Mouse (Mus musculus): ENCODE results near the gene Terf2. TPM values are rescaled to one million over a fixed set of nuclear protein-coding genes. Genes with fewer than 3 reads are reported as not detected.

The Terf2 gene
- total and polyA plus RNA-seq, 3 experiments: 15.0 to 36.7 TPM; not detected in 1

GRCm38 (mm10) chr8:107045478-107045877, 50.9 kb downstream of the Terf2 start:
- TF ChIP-seq MYC (IDR thresholded peaks at IDR 0.05; ENCODE audit: low read depth, low read length) (no peak), POLR2AphosphoS2 (IDR thresholded peaks at IDR 0.05; ENCODE audit: low read length) (peak; percentile 54; the same call in 1 of the 2 replicates)
- Histone ChIP-seq H3K27me3 (ENCODE audit: control insufficient read depth in 1 of 2, insufficient read depth in 2 of 2, low read length in 2 of 2) (no peaks in the 10 kb centered on the region), H3K9ac (ENCODE audit: control insufficient read depth, low read depth, low read length, poor library complexity, severe bottlenecking) (no peak overlapping the region), H3K27ac (ENCODE audit: control insufficient read depth, low read depth, low read length) (no peak overlapping the region), H3K36me3 (ENCODE audit: control insufficient read depth in 1 of 2, insufficient read depth in 2 of 2, low read length in 2 of 2) (peaks cover 14 to 22% of the 10 kb centered on the region in 2 experiments), H3K4me3 (ENCODE audit: control insufficient read depth in 1 of 2, insufficient read depth in 1 of 2, low read depth in 2 of 2, low read length in 2 of 2) (no peak overlapping the region), H3K9me3 (replicated peaks; ENCODE audit: insufficient read depth, low read length) (no peaks in the 10 kb centered on the region), H3K4me1 (ENCODE audit: control insufficient read depth in 1 of 2, insufficient read depth in 2 of 2, low read length in 2 of 2) (peaks cover 0 to 6% of the 10 kb centered on the region in 2 experiments; a peak in 2 of 4 replicates), H3K79me2 (ENCODE audit: control insufficient read depth, insufficient read depth, low read length, poor library complexity) (peaks cover 24% of the 10 kb centered on the region)
- no peak for DNase-seq (ENCODE audit: low read depth, low spot score)

- peaks cover 0 to 17% of the 10 kb centered on the region in 2 experiments; a peak in 2 of 4 replicates for H3K36me3 ChIP-seq (ENCODE audit: control insufficient read depth in 1 of 2, insufficient read depth in 2 of 2, low read length in 2 of 2)
- no peak for TF ChIP-seq MYC (IDR thresholded peaks at IDR 0.05; ENCODE audit: low read depth, low read length)
- no peak for TF ChIP-seq KAT2A (conservative IDR thresholded peaks at IDR 0.05; ENCODE audit: low read depth, low read length)
- no peak for TF ChIP-seq MAZ (IDR thresholded peaks at IDR 0.05; ENCODE audit: low read depth, low read length)
- TF ChIP-seq TAL1 (IDR thresholded peaks at IDR 0.05; ENCODE audit: low read length): no peak
- 0 out of 2 replicates have a peak, but pooled peaks have one; percentile 6 for TF ChIP-seq ETS1 (IDR thresholded peaks at IDR 0.05; ENCODE audit: low read depth, low read length)
- no peaks in the 10 kb centered on the region for H3K9me3 ChIP-seq (replicated peaks; ENCODE audit: insufficient read depth, low read length)
- 0 out of 2 replicates have a peak, but pooled peaks cover 1% of the 10 kb centered on the region for H3K79me2 ChIP-seq (ENCODE audit: control insufficient read depth, insufficient read depth, low read length, poor library complexity)
- H3K4me3 ChIP-seq (ENCODE audit: control insufficient read depth in 1 of 2, insufficient read depth in 1 of 2, low read depth in 2 of 2, low read length in 2 of 2): no peak overlapping the region
- no peaks in the 10 kb centered on the region for H3K4me1 ChIP-seq (ENCODE audit: control insufficient read depth in 1 of 2, insufficient read depth in 2 of 2, low read length in 2 of 2)
- H3K27me3 ChIP-seq (ENCODE audit: control insufficient read depth in 1 of 2, insufficient read depth in 2 of 2, low read length in 2 of 2): no peaks in the 10 kb centered on the region
- H3K9ac ChIP-seq (ENCODE audit: control insufficient read depth, low read depth, low read length, poor library complexity, severe bottlenecking): no peak overlapping the region
- no peak overlapping the region for H3K27ac ChIP-seq (ENCODE audit: control insufficient read depth, low read depth, low read length)
- peak; percentile 48 for DNase-seq (ENCODE audit: low read depth, low spot score)
Measured at GRCm38 (mm10) chr8:107040632-107041031, 55.7 kb downstream of the Terf2 start.

GRCm38 (mm10) chr8:107036626-107037025, 59.7 kb downstream of the Terf2 start:
- DNase-seq (ENCODE audit: low read depth, low spot score): no peak
- H3K4me1 ChIP-seq (ENCODE audit: control insufficient read depth in 1 of 2, insufficient read depth in 2 of 2, low read length in 2 of 2): peaks cover 0 to 11% of the 10 kb centered on the region in 2 experiments; a peak in 3 of 4 replicates
- no peak overlapping the region for H3K27ac ChIP-seq (ENCODE audit: control insufficient read depth, low read depth, low read length)
- H3K27me3 ChIP-seq (ENCODE audit: control insufficient read depth in 1 of 2, insufficient read depth in 2 of 2, low read length in 2 of 2): no peaks in the 10 kb centered on the region
- no peak overlapping the region for H3K9ac ChIP-seq (ENCODE audit: control insufficient read depth, low read depth, low read length, poor library complexity, severe bottlenecking)
- no peak overlapping the region for H3K4me3 ChIP-seq (ENCODE audit: control insufficient read depth in 1 of 2, insufficient read depth in 1 of 2, low read depth in 2 of 2, low read length in 2 of 2)
- H3K36me3 ChIP-seq (ENCODE audit: control insufficient read depth in 1 of 2, insufficient read depth in 2 of 2, low read length in 2 of 2): peaks cover 8 to 12% of the 10 kb centered on the region in 2 experiments
- peaks cover 9% of the 10 kb centered on the region for H3K79me2 ChIP-seq (ENCODE audit: control insufficient read depth, insufficient read depth, low read length, poor library complexity)
- H3K9me3 ChIP-seq (replicated peaks; ENCODE audit: insufficient read depth, low read length): no peaks in the 10 kb centered on the region
- TF ChIP-seq BHLHE40 (IDR thresholded peaks at IDR 0.05; ENCODE audit: borderline replicate concordance, low read depth, low read length) (no peak), ZNF384 (IDR thresholded peaks at IDR 0.05; ENCODE audit: low read depth, low read length) (no peak), POLR2AphosphoS2 (IDR thresholded peaks at IDR 0.05; ENCODE audit: low read length) (no peak)

- Histone ChIP-seq H3K79me2 (ENCODE audit: control insufficient read depth, insufficient read depth, low read length, poor library complexity) (peaks cover 14% of the 10 kb centered on the region), H3K36me3 (ENCODE audit: control insufficient read depth in 1 of 2, insufficient read depth in 2 of 2, low read length in 2 of 2) (peaks cover 3 to 13% of the 10 kb centered on the region in 2 experiments; a peak in 3 of 4 replicates), H3K27me3 (ENCODE audit: control insufficient read depth in 1 of 2, insufficient read depth in 2 of 2, low read length in 2 of 2) (no peaks in the 10 kb centered on the region), H3K9me3 (replicated peaks; ENCODE audit: insufficient read depth, low read length) (no peaks in the 10 kb centered on the region), H3K27ac (ENCODE audit: control insufficient read depth, low read depth, low read length) (no peak overlapping the region), H3K4me1 (ENCODE audit: control insufficient read depth in 1 of 2, insufficient read depth in 2 of 2, low read length in 2 of 2) (peaks cover 0 to 11% of the 10 kb centered on the region in 2 experiments; a peak in 3 of 4 replicates), H3K4me3 (ENCODE audit: control insufficient read depth in 1 of 2, insufficient read depth in 1 of 2, low read depth in 2 of 2, low read length in 2 of 2) (no peak overlapping the region), H3K9ac (ENCODE audit: control insufficient read depth, low read depth, low read length, poor library complexity, severe bottlenecking) (no peak overlapping the region)
- DNase-seq (ENCODE audit: low read depth, low spot score): no peak
- TF ChIP-seq CHD2 (IDR thresholded peaks at IDR 0.05; ENCODE audit: low read length) (no peak), NELFE (IDR thresholded peaks at IDR 0.05; ENCODE audit: low read depth, low read length) (no peak), POLR2AphosphoS5 (IDR thresholded peaks at IDR 0.05; ENCODE audit: borderline replicate concordance, low read depth, low read length) (no peak), MAX (IDR thresholded peaks at IDR 0.05; ENCODE audit: low read length) (no peak), USF1 (IDR thresholded peaks at IDR 0.05; ENCODE audit: low read depth, low read length) (no peak)
Measured at GRCm38 (mm10) chr8:107035641-107036040, 60.7 kb downstream of the Terf2 start.

Measured in MEL (cell line).